Mouse (Mus musculus) ES-E14 (cell line): ENCODE results near the gene Morc1. TPM values are rescaled to one million over a fixed set of nuclear protein-coding genes. Genes with fewer than 3 reads are reported as not detected.

ENCODE experiments used
- DNase-seq: peaks from one replicate; pipeline ENCODE4 v3.0.0-alpha.2; 2013; ENCODE audit warnings: low read depth, low spot score
- H3K27ac ChIP-seq: 2 replicates; pipeline ENCODE4 v1.5.1; 2012; ENCODE audit warnings: low read depth, mild to moderate bottlenecking, low read length, moderate library complexity, mixed read lengths; ENCODE audit not compliant: poor library complexity, insufficient read depth, severe bottlenecking
- H3K36me3 ChIP-seq: 2 replicates; pipeline ENCODE4 v1.6.1; 2012; ENCODE audit warnings: mild to moderate bottlenecking, low read length, moderate library complexity, mixed read lengths; ENCODE audit not compliant: control insufficient read depth, poor library complexity, insufficient read depth, severe bottlenecking
- H3K4me1 ChIP-seq, 2 experiments: fragments of 150-350 bp in 1 of 2; sonication (generic) in 1 of 2; 2 replicates each; pipeline ENCODE4 v1.6.1; 2012; ENCODE audit warnings: low read length in 2 of 2, mild to moderate bottlenecking in 1 of 2, mixed read lengths in 1 of 2; ENCODE audit not compliant: control insufficient read depth in 2 of 2, insufficient read depth in 2 of 2, poor library complexity in 1 of 2
- H3K4me3 ChIP-seq, 2 experiments: fragments of 150-350 bp in 1 of 2; sonication (generic) in 1 of 2; 2 replicates each; pipeline ENCODE4 v1.5.1; 2012; ENCODE audit warnings: low read length in 2 of 2, low read depth in 1 of 2, mild to moderate bottlenecking in 1 of 2, mixed read lengths in 1 of 2; ENCODE audit not compliant: insufficient read depth in 1 of 2, poor library complexity in 1 of 2, severe bottlenecking in 1 of 2
- H3K9ac ChIP-seq: 2 replicates; pipeline ENCODE4 v1.6.1; 2012; ENCODE audit warnings: low read depth, mild to moderate bottlenecking, low read length, mixed read lengths; ENCODE audit not compliant: poor library complexity, insufficient read depth, severe bottlenecking
- H3K9me3 ChIP-seq: fragments of 150-350 bp; sonication (generic); 2 replicates; pipeline ENCODE4 v1.6.1; 2012; ENCODE audit warnings: low read depth, mild to moderate bottlenecking, low read length; ENCODE audit not compliant: control insufficient read depth, insufficient read depth
- CHD2 ChIP-seq: IDR thresholded peaks from 2 replicates; pipeline ENCODE4 v1.6.1; 2014; ENCODE audit warnings: mild to moderate bottlenecking, low read depth, low read length, inconsistent platforms
- HCFC1 ChIP-seq: IDR thresholded peaks from 2 replicates; pipeline ENCODE4 v1.6.1; 2012; ENCODE audit warnings: low read length, inconsistent platforms, borderline replicate concordance; ENCODE audit not compliant: insufficient read depth
- MAFK ChIP-seq: IDR thresholded peaks from 2 replicates; pipeline ENCODE4 v1.6.1; 2014; ENCODE audit warnings: mild to moderate bottlenecking, low read depth, low read length, inconsistent platforms; ENCODE audit not compliant: insufficient read depth
- ZC3H11A ChIP-seq: IDR thresholded peaks from 2 replicates; pipeline ENCODE4 v1.6.1; 2012; ENCODE audit warnings: low read depth, mild to moderate bottlenecking, inconsistent platforms, low read length, borderline replicate concordance
- ZNF384 ChIP-seq: IDR thresholded peaks from 2 replicates; pipeline ENCODE4 v1.6.1; 2012; ENCODE audit warnings: low read depth, low read length, inconsistent platforms
- in situ Hi-C, 2 experiments: fragments of 600-800 bp; cut with MboI; formaldehyde crosslinking; loops; one replicate each; pipeline ENCODE4 v1.15.1; 2025; ENCODE audit warnings: low sequenced_read_pairs in 2 of 2, inconsistent platforms in 1 of 2; ENCODE audit not compliant: unreplicated experiment in 2 of 2
- total RNA-seq: library from RNA; depleted of rRNA; stranded (reverse); fragments of 300-350 nt; gene quantifications from 2 replicates; pipeline ENCODE4 v1.2.3, GENCODE M21; 2012; rRNA removed

Gene Morc1
- 45.5 and 51.4 TPM in 2 replicates for total RNA-seq

GRCm38 (mm10) chr16:48431027-48431426, at the start of gene Morc1:
Gene Morc1 (plus strand): TSS chr16:48431237.
- in situ Hi-C loops: no loop called here
- H3K9ac ChIP-seq: peak within 1 kb of the TSS; percentile 58; the same call in 1 of the 2 replicates
- H3K36me3 ChIP-seq: no peaks in the 10 kb centered on the region
- peak; percentile 52 for DNase-seq
- H3K9me3 ChIP-seq: no peaks in the 10 kb centered on the region
- peak within 1 kb of the TSS; percentile 50 to 64 for H3K4me3 ChIP-seq
- no peak within 1 kb of the TSS for H3K27ac ChIP-seq
- peaks cover 16 to 20% of the 10 kb centered on the region in 2 experiments; a peak in 3 of 4 replicates for H3K4me1 ChIP-seq
- TF ChIP-seq CHD2 (no peak), HCFC1 (no peak), ZC3H11A (peak; percentile 39; the same call in 1 of the 2 replicates), MAFK (no peak), ZNF384 (no peak)

- Histone ChIP-seq H3K36me3 (no peaks in the 10 kb centered on the region), H3K27ac (no peak overlapping the region), H3K9me3 (no peaks in the 10 kb centered on the region), H3K9ac (no peak overlapping the region), H3K4me3 (no peak overlapping the region), H3K4me1 (no peaks in the 10 kb centered on the region)
- TF ChIP-seq HCFC1 (no peak), MAFK (no peak), ZNF384 (no peak), CHD2 (no peak), ZC3H11A (no peak)
- DNase-seq: no peak
- in situ Hi-C loops: no loop called here
Measured at GRCm38 (mm10) chr16:48383582-48384257, 47.3 kb upstream of the Morc1 start.

- in situ Hi-C loops: no loop called here
- H3K36me3 ChIP-seq: no peaks in the 10 kb centered on the region
- no peaks in the 10 kb centered on the region for H3K4me1 ChIP-seq
- no peak overlapping the region for H3K27ac ChIP-seq
- TF ChIP-seq HCFC1 (no peak), MAFK (no peak), ZNF384 (no peak), ZC3H11A (no peak), CHD2 (no peak)
- H3K9me3 ChIP-seq: no peaks in the 10 kb centered on the region
- no peak overlapping the region for H3K4me3 ChIP-seq
- DNase-seq: no peak
- no peak overlapping the region for H3K9ac ChIP-seq
Measured at GRCm38 (mm10) chr16:48386982-48387381, 44.1 kb upstream of the Morc1 start.

- Histone ChIP-seq H3K9ac (no peak overlapping the region), H3K4me3 (no peak overlapping the region), H3K27ac (no peak overlapping the region), H3K4me1 (no peaks in the 10 kb centered on the region), H3K36me3 (no peaks in the 10 kb centered on the region), H3K9me3 (no peaks in the 10 kb centered on the region)
- in situ Hi-C loops: no loop called here
- DNase-seq: no peak
- TF ChIP-seq MAFK: no peak
- no peak for TF ChIP-seq CHD2
- TF ChIP-seq HCFC1: no peak
- TF ChIP-seq ZC3H11A: no peak
- TF ChIP-seq ZNF384: no peak
Measured at GRCm38 (mm10) chr16:48395278-48395677, 35.8 kb upstream of the Morc1 start.
